Mouse (Mus musculus) heart, adult 2 months (tissue): ENCODE data around the gene Chd3. TPM values are rescaled to one million over a fixed set of nuclear protein-coding genes. Genes with fewer than 3 reads are reported as not detected.

Experiments used
- DNase-seq, 2 experiments: peaks; one replicate each; pipeline ENCODE4 v3.0.0; 2021
- H3K27ac ChIP-seq: fragments of 200-600 bp; 2 replicates; pipeline ENCODE4 v1.8.1; 2022
- H3K27me3 ChIP-seq: fragments of 200-500 bp; 2 replicates; pipeline ENCODE4 v1.6.1; 2012; ENCODE audit warnings: mild to moderate bottlenecking, low read length, inconsistent platforms, mixed read lengths; ENCODE audit not compliant: control insufficient read depth, insufficient read depth
- H3K36me3 ChIP-seq: fragments of 200-500 bp; 2 replicates; pipeline ENCODE4 v1.6.1; 2012; ENCODE audit warnings: low read length, inconsistent platforms; ENCODE audit not compliant: control insufficient read depth, insufficient read depth
- H3K4me1 ChIP-seq: fragments of 200-500 bp; 2 replicates; pipeline ENCODE4 v1.6.1; 2011; ENCODE audit warnings: low read length; ENCODE audit not compliant: control insufficient read depth, insufficient read depth
- H3K4me3 ChIP-seq: fragments of 200-600 bp; 2 replicates; pipeline ENCODE4 v1.8.1; 2022
- H3K79me2 ChIP-seq: fragments of 200-500 bp; replicated peaks from 2 replicates; pipeline ENCODE4 v1.6.1; 2012; ENCODE audit warnings: mild to moderate bottlenecking, inconsistent platforms, low read length, moderate library complexity, mixed read lengths; ENCODE audit not compliant: control insufficient read depth, insufficient read depth
- H3K9ac ChIP-seq: fragments of 200-500 bp; 2 replicates; pipeline ENCODE4 v1.6.1; 2012; ENCODE audit warnings: low read depth, mild to moderate bottlenecking, control low read depth, inconsistent platforms, low read length, mixed read lengths
- CTCF ChIP-seq: fragments of 200-600 bp; IDR thresholded peaks from 2 replicates; pipeline ENCODE4 v1.8.1; 2022; ENCODE audit warnings: antibody characterized with exemption, mild to moderate bottlenecking, moderate library complexity
- EP300 ChIP-seq: fragments of 200-500 bp; IDR thresholded peaks from 2 replicates; pipeline ENCODE4 v1.6.1; 2011; ENCODE audit warnings: low read depth, low read length, control low read depth; ENCODE audit not compliant: insufficient read depth
- POLR2A ChIP-seq: fragments of 200-500 bp; IDR thresholded peaks from 2 replicates; pipeline ENCODE4 v1.6.1; 2011; ENCODE audit warnings: mild to moderate bottlenecking, low read depth, low read length, control low read depth; ENCODE audit not compliant: insufficient read depth
- WGBS: fragments of 180-500 bp; shearing (Covaris S2); methylation state at CpG from one replicate; pipeline ENCODE4 v1.1.7; 2018; 5-methylcytosine and 5-hydroxymethylcytosine counted together
- intact Hi-C: fragments of 180-260 bp; cut with DNase I; formaldehyde crosslinking; loops from one replicate; pipeline ENCODE4 v1.15.1; 2025
- polyA plus RNA-seq: library from polyadenylated mRNA; depleted of rRNA; stranded (reverse); fragments of >200 nt; gene quantifications from 2 replicates; pipeline ENCODE4 v1.2.3, GENCODE M21; 2012
- total RNA-seq, 2 experiments: library from RNA; stranded (reverse); gene quantifications; 2 replicates each; pipeline ENCODE4 v1.2.3; 2021

Gene Chd3
- total and polyA plus RNA-seq, 3 experiments: 18.3 to 22.2 (median 20.2) TPM

- under 1% methylated on average over 26 of the region's 26 CpGs for WGBS
- Histone ChIP-seq H3K9ac (peak overlapping the region; percentile 68), H3K27me3 (no peaks in the 10 kb centered on the region), H3K79me2 (no peaks in the 10 kb centered on the region), H3K4me3 (peak overlapping the region; percentile 84), H3K4me1 (peaks cover 21% of the 10 kb centered on the region), H3K27ac (peak overlapping the region; percentile 91), H3K36me3 (no peaks in the 10 kb centered on the region)
- TF ChIP-seq EP300 (peak; percentile 26; the same call in 1 of the 2 replicates), POLR2A (peak; percentile 75), CTCF (peak; percentile 39)
- intact Hi-C loops: loop anchor here (2.0 kb wide), 1 partner anchor 26 kb away; the partner anchor contains the start of gene Rnf227
- DNase-seq: peak; percentile 95
Observed at GRCm38 (mm10) chr11:69366157-69366854, 2.9 kb downstream of the Chd3 start.

DNA sequence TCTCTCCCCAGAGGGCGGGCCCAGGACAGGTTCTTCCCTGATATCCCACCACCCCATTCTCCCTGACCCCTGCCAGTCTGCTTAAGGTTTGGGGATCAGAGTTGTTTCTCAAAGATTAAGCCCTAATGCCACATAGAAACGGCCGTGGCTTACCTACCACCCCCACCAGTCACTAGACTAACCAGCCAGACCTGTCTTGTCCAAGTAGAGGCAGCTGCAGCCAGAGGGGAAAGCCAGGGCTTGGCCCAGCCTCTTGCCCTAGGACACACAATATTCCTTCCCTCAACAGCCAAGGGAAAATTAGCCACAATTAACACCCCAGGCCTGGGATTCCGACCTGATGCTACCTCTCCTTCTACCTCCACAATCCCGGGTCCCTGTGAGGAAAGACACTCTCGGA is 3.5 kb downstream of the Chd3 start:
- H3K79me2 ChIP-seq: no peaks in the 10 kb centered on the region
- WGBS: 31% methylated on average over 6 of the region's 6 CpGs
- TF ChIP-seq CTCF: no peak
- TF ChIP-seq POLR2A: no peak
- no peak for TF ChIP-seq EP300
- H3K27ac ChIP-seq: peak overlapping the region; percentile 91
- intact Hi-C loops: loop anchor here (2.0 kb wide), 3 partner anchors 25 to 55 kb away; partner anchors contain the start of genes Kcnab3 and Rnf227
- H3K36me3 ChIP-seq: no peaks in the 10 kb centered on the region
- H3K27me3 ChIP-seq: no peaks in the 10 kb centered on the region
- no peak for DNase-seq
- H3K9ac ChIP-seq: peak overlapping the region; percentile 68
- peak overlapping the region; percentile 84 for H3K4me3 ChIP-seq
- H3K4me1 ChIP-seq: peaks cover 21% of the 10 kb centered on the region

DNA sequence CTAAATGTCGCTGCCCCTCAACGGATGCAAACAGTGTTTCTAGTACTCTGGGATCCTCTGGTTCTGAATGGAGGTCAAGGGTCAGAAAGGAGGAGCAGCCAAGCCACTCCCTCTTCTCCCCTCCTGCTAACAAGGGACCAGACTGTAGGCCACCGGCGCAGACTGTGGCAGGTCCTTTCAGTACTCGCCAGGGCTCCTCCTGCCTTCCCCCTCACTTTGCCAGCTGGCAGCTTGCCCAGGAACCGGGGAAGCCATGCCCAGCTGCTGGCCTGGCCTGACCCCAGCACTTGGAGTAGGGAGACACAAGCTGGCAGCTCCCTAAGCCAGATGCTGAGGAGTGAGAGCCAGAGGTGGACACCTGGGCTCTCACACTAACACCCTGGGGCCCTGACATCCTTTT is 4.3 kb downstream of the Chd3 start:
- no peak overlapping the region for H3K9ac ChIP-seq
- peak; percentile 65; the same call in 1 of the 2 replicates for TF ChIP-seq EP300
- no peak; the same call in none of the 2 replicates for TF ChIP-seq POLR2A

GRCm38 (mm10) chr11:69364376-69364775 is 4.8 kb downstream of the Chd3 start:
- peak overlapping the region; percentile 91 for H3K27ac ChIP-seq
- peaks cover 21% of the 10 kb centered on the region for H3K4me1 ChIP-seq
- TF ChIP-seq CTCF (no peak), POLR2A (no peak), EP300 (no peak)
- no peaks in the 10 kb centered on the region for H3K27me3 ChIP-seq
- H3K36me3 ChIP-seq: no peaks in the 10 kb centered on the region
- H3K9ac ChIP-seq: no peak overlapping the region; the same call in 1 of the 2 replicates
- no peak overlapping the region for H3K4me3 ChIP-seq
- DNase-seq: no peak
- H3K79me2 ChIP-seq: no peaks in the 10 kb centered on the region
- 39% methylated on average over 8 of the region's 8 CpGs for WGBS
- intact Hi-C loops: loop anchor here (2.0 kb wide), 2 partner anchors 38 to 56 kb away; partner anchors contain the start of gene Kcnab3

More for the DNA sequence above, 4.3 kb downstream of the Chd3 start:
- Histone ChIP-seq H3K27ac (peak overlapping the region; percentile 91), H3K79me2 (no peaks in the 10 kb centered on the region), H3K4me3 (no peak overlapping the region), H3K4me1 (peaks cover 21% of the 10 kb centered on the region), H3K27me3 (no peaks in the 10 kb centered on the region), H3K36me3 (no peaks in the 10 kb centered on the region)
- under 1% methylated on average over 6 of the region's 6 CpGs for WGBS
- peak; percentile 94 for DNase-seq
- intact Hi-C loops: loop anchor here (2.0 kb wide), 2 partner anchors 38 to 56 kb away; partner anchors contain the start of gene Kcnab3

DNA sequence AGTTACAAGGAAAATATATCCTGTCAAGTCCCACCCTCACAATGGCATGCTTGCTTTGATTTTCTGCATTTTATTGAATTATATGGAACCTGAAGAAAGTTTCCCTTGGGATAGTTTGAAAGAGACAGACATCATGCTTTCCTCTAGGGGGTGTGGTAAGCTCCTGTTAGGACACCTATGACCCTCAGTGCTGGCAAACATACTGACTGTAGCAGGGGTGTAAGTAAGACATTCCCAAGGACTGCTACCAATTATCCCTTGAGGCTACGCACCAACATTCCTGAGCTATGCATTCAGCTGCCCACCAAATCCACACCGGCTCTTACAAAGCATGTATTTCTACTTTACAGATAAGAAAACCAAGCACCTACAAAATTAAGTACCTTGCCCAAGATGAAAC is 6.7 kb downstream of the Chd3 start:
- H3K27ac ChIP-seq: no peak overlapping the region
- 0 out of 2 replicates have a peak, but pooled peaks have one; percentile 2 for TF ChIP-seq CTCF
- no peak for TF ChIP-seq EP300
- DNase-seq: no peak
- 96% methylated on average over 2 of the region's 2 CpGs for WGBS
- peaks cover 18% of the 10 kb centered on the region for H3K4me1 ChIP-seq
- H3K9ac ChIP-seq: no peak overlapping the region
- H3K36me3 ChIP-seq: no peaks in the 10 kb centered on the region
- no peaks in the 10 kb centered on the region for H3K79me2 ChIP-seq
- intact Hi-C loops: no loop called here
- H3K4me3 ChIP-seq: no peak overlapping the region
- no peaks in the 10 kb centered on the region for H3K27me3 ChIP-seq

DNA sequence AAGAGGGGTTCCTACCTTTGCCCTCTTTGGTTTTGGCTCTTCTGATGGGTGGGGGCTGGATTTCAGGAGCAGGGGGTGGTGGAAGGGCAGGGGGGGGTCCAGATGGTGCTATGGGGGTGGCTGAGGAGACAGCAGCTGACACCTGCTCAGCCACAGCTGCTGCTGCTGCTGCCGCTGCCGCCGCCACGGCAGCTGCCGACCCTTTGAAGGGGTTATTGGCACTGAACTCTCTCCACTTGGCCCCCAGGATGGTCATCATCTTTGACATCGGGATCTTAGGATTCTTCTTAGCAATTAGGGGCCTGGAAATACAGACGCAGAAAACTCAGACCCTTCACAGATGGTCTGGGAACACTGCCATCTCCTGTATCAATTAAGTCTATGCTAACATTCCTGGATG is 7.2 kb downstream of the Chd3 start:
- no peak for TF ChIP-seq EP300
- no peak for TF ChIP-seq CTCF
- TF ChIP-seq POLR2A: no peak
- Histone ChIP-seq H3K9ac (no peak overlapping the region), H3K4me1 (peaks cover 18% of the 10 kb centered on the region), H3K36me3 (no peaks in the 10 kb centered on the region), H3K27ac (no peak overlapping the region), H3K4me3 (no peak overlapping the region), H3K79me2 (no peaks in the 10 kb centered on the region), H3K27me3 (no peaks in the 10 kb centered on the region)
- intact Hi-C loops: no loop called here
- no peak for DNase-seq
- WGBS: 83% methylated on average over 7 of the region's 7 CpGs
